Mouse (Mus musculus) intestine, postnatal 0 days (tissue): ENCODE results near the gene Sptlc2. TPM values are rescaled to one million over a fixed set of nuclear protein-coding genes. Genes with fewer than 3 reads are reported as not detected.

Experiments
- ATAC-seq: fragments of 200-750 bp; cut with Nextera tagmentation; 2 replicates; pipeline ENCODE4 v1.8.0; 2017; ENCODE audit warnings: mild to moderate bottlenecking, moderate TSS enrichment, moderate library complexity
- H3K27ac ChIP-seq: fragments of 300-500 bp; sonication (generic); 2 replicates; pipeline ENCODE4 v1.5.1; 2014; ENCODE audit warnings: mild to moderate bottlenecking, low read depth, low read length, moderate library complexity
- H3K27me3 ChIP-seq: fragments of 300-500 bp; sonication (generic); replicated peaks from 2 replicates; pipeline ENCODE4 v1.6.1; 2014; ENCODE audit warnings: low read length, mixed read lengths; ENCODE audit not compliant: control insufficient read depth, insufficient read depth
- H3K36me3 ChIP-seq: fragments of 300-500 bp; sonication (generic); 2 replicates; pipeline ENCODE4 v1.6.1; 2014; ENCODE audit warnings: mild to moderate bottlenecking, moderate library complexity; ENCODE audit not compliant: control insufficient read depth, insufficient read depth
- H3K4me1 ChIP-seq: fragments of 300-500 bp; sonication (generic); replicated peaks from 2 replicates; pipeline ENCODE4 v1.6.1; 2014; ENCODE audit warnings: antibody characterized with exemption, low read length, mixed read lengths; ENCODE audit not compliant: control insufficient read depth, insufficient read depth
- H3K4me2 ChIP-seq: fragments of 300-500 bp; sonication (generic); replicated peaks from 2 replicates; pipeline ENCODE4 v1.6.1; 2014; ENCODE audit warnings: low read depth, mild to moderate bottlenecking, moderate library complexity
- H3K4me3 ChIP-seq: fragments of 300-500 bp; sonication (generic); 2 replicates; pipeline ENCODE4 v1.5.1; 2014; ENCODE audit warnings: low read depth, low read length
- H3K9ac ChIP-seq: fragments of 300-500 bp; sonication (generic); 2 replicates; pipeline ENCODE4 v1.6.1; 2014; ENCODE audit warnings: mild to moderate bottlenecking, low read depth, low read length
- H3K9me3 ChIP-seq: fragments of 300-500 bp; sonication (generic); 2 replicates; pipeline ENCODE4 v1.6.1; 2016; ENCODE audit warnings: mixed run types; ENCODE audit not compliant: control insufficient read depth
- CTCF ChIP-seq: sonication (generic); IDR thresholded peaks from 2 replicates; pipeline ENCODE4 v1.5.1; 2016; ENCODE audit warnings: low read depth, mild to moderate bottlenecking, control low read depth, antibody characterized with exemption, moderate library complexity
- WGBS: fragments of 180-500 bp; shearing (Covaris S2); extraction: QIAGEN DNeasy Blood & Tissue Kit; methylation state at CpG from one replicate; pipeline ENCODE4 v1.1.7; 2014; 5-methylcytosine and 5-hydroxymethylcytosine counted together
- polyA plus RNA-seq: library from polyadenylated mRNA; unstranded; fragments of >200 nt; fragmentation: Nextera tagmentation; extraction: Ambion mirVana; gene quantifications from 2 replicates; pipeline ENCODE4 v1.2.1, GENCODE M21; 2015

Sptlc2 gene
- polyA plus RNA-seq, 1 experiment from 2014 or later, result 186 TPM

GRCm38 (mm10) chr12:87299037-87299656 is 89.0 kb downstream of the Sptlc2 start:
- Histone ChIP-seq H3K27me3 (no peaks in the 10 kb centered on the region; the same call in 1 of the 2 replicates), H3K9ac (peak overlapping the region; percentile 56; the same call in 1 of the 2 replicates), H3K4me2 (peak overlapping the region; percentile 99), H3K27ac (no peak overlapping the region), H3K4me1 (no peaks in the 10 kb centered on the region), H3K9me3 (no peaks in the 10 kb centered on the region), H3K36me3 (no peaks in the 10 kb centered on the region), H3K4me3 (peak overlapping the region; percentile 70)
- TF ChIP-seq CTCF, result peak; percentile 17; the same call in 1 of the 2 replicates
- WGBS, result 11% methylated on average over 29 of the region's 29 CpGs
- peak; percentile 9; the same call in 1 of the 2 replicates for ATAC-seq

- TF ChIP-seq CTCF, result no peak
- no peaks in the 10 kb centered on the region for H3K4me1 ChIP-seq
- no peak overlapping the region for H3K9ac ChIP-seq
- H3K9me3 ChIP-seq, result no peaks in the 10 kb centered on the region
- no peaks in the 10 kb centered on the region for H3K36me3 ChIP-seq
- H3K27ac ChIP-seq, result no peak overlapping the region
- no peak overlapping the region for H3K4me3 ChIP-seq
- no peak for ATAC-seq
- no peak overlapping the region for H3K4me2 ChIP-seq
- WGBS, result 75% methylated on average over 6 of the region's 6 CpGs
- no peaks in the 10 kb centered on the region; the same call in 1 of the 2 replicates for H3K27me3 ChIP-seq
These were observed 94.2 kb downstream of the Sptlc2 start for GRCm38 (mm10) chr12:87293934-87294333.

- H3K9me3 ChIP-seq, result no peaks in the 10 kb centered on the region
- no peak overlapping the region for H3K27ac ChIP-seq
- no peak overlapping the region for H3K9ac ChIP-seq
- no peaks in the 10 kb centered on the region for H3K36me3 ChIP-seq
- no peak for TF ChIP-seq CTCF
- H3K4me2 ChIP-seq, result no peak overlapping the region
- no peaks in the 10 kb centered on the region for H3K4me1 ChIP-seq
- 95% methylated on average over 5 of the region's 5 CpGs for WGBS
- ATAC-seq, result no peak
- H3K27me3 ChIP-seq, result no peaks in the 10 kb centered on the region
- no peak overlapping the region for H3K4me3 ChIP-seq
These were observed 99.1 kb downstream of the Sptlc2 start for GRCm38 (mm10) chr12:87289100-87289499.

- Histone ChIP-seq H3K27ac (no peak overlapping the region), H3K27me3 (no peaks in the 10 kb centered on the region), H3K4me3 (no peak overlapping the region), H3K36me3 (no peaks in the 10 kb centered on the region), H3K9ac (no peak overlapping the region), H3K4me1 (no peaks in the 10 kb centered on the region), H3K9me3 (no peaks in the 10 kb centered on the region), H3K4me2 (no peak overlapping the region)
- no peak for ATAC-seq
- TF ChIP-seq CTCF, result no peak
- 80% methylated on average over 5 of the region's 5 CpGs for WGBS
These were observed 103.4 kb downstream of the Sptlc2 start for GRCm38 (mm10) chr12:87284726-87285125.

GRCm38 (mm10) chr12:87284268-87284667 is 103.9 kb downstream of the Sptlc2 start:
- WGBS, result 76% methylated on average over 4 of the region's 4 CpGs
- no peaks in the 10 kb centered on the region for H3K36me3 ChIP-seq
- ATAC-seq, result no peak
- H3K4me2 ChIP-seq, result no peak overlapping the region
- H3K27ac ChIP-seq, result no peak overlapping the region
- H3K4me3 ChIP-seq, result no peak overlapping the region
- H3K27me3 ChIP-seq, result no peaks in the 10 kb centered on the region
- 0 out of 2 replicates have a peak, but pooled peaks cover 1% of the 10 kb centered on the region for H3K4me1 ChIP-seq
- no peak overlapping the region for H3K9ac ChIP-seq
- no peaks in the 10 kb centered on the region for H3K9me3 ChIP-seq
- TF ChIP-seq CTCF, result no peak

- H3K4me1 ChIP-seq, result peaks cover 4% of the 10 kb centered on the region; the same call in 1 of the 2 replicates
- no peak overlapping the region for H3K9ac ChIP-seq
- H3K27ac ChIP-seq, result no peak overlapping the region
- H3K27me3 ChIP-seq, result no peaks in the 10 kb centered on the region
- TF ChIP-seq CTCF, result no peak
- 79% methylated on average over 7 of the region's 7 CpGs for WGBS
- no peaks in the 10 kb centered on the region for H3K36me3 ChIP-seq
- no peak overlapping the region for H3K4me3 ChIP-seq
- no peak overlapping the region for H3K4me2 ChIP-seq
- ATAC-seq, result no peak
- no peaks in the 10 kb centered on the region for H3K9me3 ChIP-seq
These were observed 104.4 kb downstream of the Sptlc2 start for GRCm38 (mm10) chr12:87283706-87284105.
